ENCODE assay signal across 19 mouse cellular contexts in genomic region chr3:108011558-108011957, GRCm38 (mm10). TPM values are rescaled to one million over a fixed set of nuclear protein-coding genes. Genes with fewer than 3 reads are reported as not detected.
DNase-seq lines count a peak whose midpoint lies in the region; ATAC-seq and TF ChIP-seq lines count a peak whose summit lies in the region.
"Had no signal": no experiment of that assay in that cellular context is flagged by ENCODE, and none has a peak within 500 bp of the region (broad histone marks: within the 10 kb centered on the region; RNA-seq: fewer than 3 reads in every experiment).

No protein-coding gene starts in this region.

- H3K4me3 ChIP-seq in forebrain, embryonic 13.5 days: no peak overlapping the region
- H3K4me3 ChIP-seq in forebrain, embryonic 10.5 days: no peak overlapping the region
- H3K4me3 ChIP-seq in forebrain, postnatal 0 days (ENCODE audit: low read depth, low read length): no peak overlapping the region
- H3K4me3 ChIP-seq in midbrain, embryonic 16.5 days (ENCODE audit: low read depth, low read length): no peak overlapping the region
- H3K4me3 ChIP-seq: heart, adult 2 months; liver, embryonic 13.5 days had no signal

- no peak overlapping the region for H3K4me2 ChIP-seq in forebrain, embryonic 13.5 days
- H3K4me2 ChIP-seq in forebrain, postnatal 0 days (ENCODE audit: low read depth): no peak overlapping the region
- no peak overlapping the region for H3K4me2 ChIP-seq in midbrain, embryonic 16.5 days (ENCODE audit: low read length)
- H3K4me2 ChIP-seq: liver, embryonic 13.5 days had no signal

- 23% methylated on average over 3 of the region's 3 CpGs for WGBS in forebrain, embryonic 13.5 days
- 52% methylated on average over 3 of the region's 3 CpGs for WGBS in forebrain, embryonic 10.5 days
- whole genome bisulfite sequencing in forebrain, postnatal 0 days: 18% methylated on average over 3 of the region's 3 CpGs
- 14% methylated on average over 3 of the region's 3 CpGs for WGBS in midbrain, embryonic 16.5 days

- no peaks in the 10 kb centered on the region for H3K36me3 ChIP-seq in forebrain, embryonic 13.5 days (ENCODE audit: poor library complexity, severe bottlenecking)
- H3K36me3 ChIP-seq in forebrain, embryonic 10.5 days (replicated peaks): no peaks in the 10 kb centered on the region
- no peaks in the 10 kb centered on the region for H3K36me3 ChIP-seq in forebrain, postnatal 0 days (ENCODE audit: insufficient read depth)
- H3K36me3 ChIP-seq in midbrain, embryonic 16.5 days (ENCODE audit: control insufficient read depth, insufficient read depth, low read length): no peaks in the 10 kb centered on the region
- H3K36me3 ChIP-seq: liver, embryonic 13.5 days had no signal

- TF ChIP-seq CTCF in forebrain, postnatal 0 days (IDR thresholded peaks at IDR 0.05; ENCODE audit: low read depth): no peak

- H3K9ac ChIP-seq in forebrain, embryonic 13.5 days: no peak overlapping the region
- no peak overlapping the region for H3K9ac ChIP-seq in forebrain, postnatal 0 days
- no peak overlapping the region for H3K9ac ChIP-seq in midbrain, embryonic 16.5 days (ENCODE audit: low read depth, low read length)
- H3K9ac ChIP-seq: liver, embryonic 13.5 days had no signal

- no peak overlapping the region for H3K27ac ChIP-seq in forebrain, embryonic 13.5 days
- no peak overlapping the region for H3K27ac ChIP-seq in forebrain, embryonic 10.5 days
- H3K27ac ChIP-seq in forebrain, postnatal 0 days (ENCODE audit: low read depth, low read length): no peak overlapping the region
- no peak overlapping the region for H3K27ac ChIP-seq in midbrain, embryonic 16.5 days (ENCODE audit: low read length)
- H3K27ac ChIP-seq: heart, adult 2 months; liver, embryonic 13.5 days had no signal

- no peaks in the 10 kb centered on the region for H3K27me3 ChIP-seq in forebrain, embryonic 13.5 days
- H3K27me3 ChIP-seq in forebrain, embryonic 10.5 days (ENCODE audit: poor library complexity, severe bottlenecking): peaks cover 5% of the 10 kb centered on the region
- H3K27me3 ChIP-seq in forebrain, postnatal 0 days (ENCODE audit: insufficient read depth, low read length): no peaks in the 10 kb centered on the region
- H3K27me3 ChIP-seq in midbrain, embryonic 16.5 days (ENCODE audit: control insufficient read depth, insufficient read depth, low read depth, low read length): no peaks in the 10 kb centered on the region
- H3K27me3 ChIP-seq: liver, embryonic 13.5 days had no signal

- peaks cover 9% of the 10 kb centered on the region for H3K4me1 ChIP-seq in forebrain, embryonic 13.5 days
- peaks cover 21% of the 10 kb centered on the region for H3K4me1 ChIP-seq in forebrain, embryonic 10.5 days
- no peaks in the 10 kb centered on the region for H3K4me1 ChIP-seq in forebrain, postnatal 0 days (ENCODE audit: insufficient read depth)
- peaks cover 7% of the 10 kb centered on the region; the same call in 1 of the 2 replicates for H3K4me1 ChIP-seq in midbrain, embryonic 16.5 days (ENCODE audit: control insufficient read depth, insufficient read depth, low read length)

- no peak for DNase-seq in forebrain, embryonic 10.5 days (ENCODE audit: extremely low spot score, low spot score)
- peak; percentile 44 for DNase-seq in R1 (ENCODE audit: low read depth, low spot score)
- peak; percentile 24 for DNase-seq in forebrain, postnatal 0 days
- no peak for DNase-seq in frontal cortex, postnatal 10 days (ENCODE audit: low spot score in 2 of 2)
- no peak for DNase-seq in adrenal gland, postnatal 25 days
- no peak for DNase-seq in right cerebral cortex, postnatal 36 days (ENCODE audit: low spot score in 2 of 2)
- DNase-seq: cerebellum, postnatal 14 days; heart, adult 2 months; heart, postnatal 36 days; kidney, adult 2 months; liver, embryonic 13.5 days; lung, postnatal 14 days; thymus, postnatal 14 days had no signal

- no peaks in the 10 kb centered on the region for H3K9me3 ChIP-seq in forebrain, embryonic 13.5 days (replicated peaks)
- H3K9me3 ChIP-seq in forebrain, embryonic 10.5 days: no peaks in the 10 kb centered on the region
- no peaks in the 10 kb centered on the region for H3K9me3 ChIP-seq in forebrain, postnatal 0 days (ENCODE audit: low read length)
- H3K9me3 ChIP-seq in midbrain, embryonic 16.5 days (replicated peaks; ENCODE audit: control insufficient read depth, low read length, poor library complexity, severe bottlenecking): no peaks in the 10 kb centered on the region
- H3K9me3 ChIP-seq: liver, embryonic 13.5 days had no signal

- ATAC-seq in forebrain, embryonic 13.5 days: peak; percentile 77
- peak; percentile 61; the same call in 1 of the 2 replicates for ATAC-seq in forebrain, postnatal 0 days
- ATAC-seq in midbrain, embryonic 16.5 days: peak; percentile 68
- ATAC-seq: activated CD4-positive, CD25-positive, alpha-beta regulatory T cell, adult 4 months had no signal

RNA-seq across cellular contexts. Expression of gene Gstm1, which starts 6.2 kb away (rescaled TPM):
- 27.5 and 28.4 TPM in 2 replicates for polyA plus RNA-seq in forebrain, embryonic 13.5 days (2015; fragmentation: Nextera tagmentation; extraction: Ambion mirVana)
- polyA plus RNA-seq in forebrain, embryonic 10.5 days (2016; fragmentation: Nextera tagmentation; extraction: Ambion mirVana): 30.4 and 33.4 TPM in 2 replicates
- 57.9 and 58.1 TPM in 2 replicates for total RNA-seq in forebrain, postnatal 0 days (2014; rRNA removed)
- polyA plus RNA-seq in forebrain, postnatal 0 days (2015; fragmentation: Nextera tagmentation; extraction: Ambion mirVana): 190 and 241 TPM in 2 replicates
- 86.7 and 139 TPM in 2 replicates for polyA plus RNA-seq in midbrain, embryonic 16.5 days (2015; fragmentation: Nextera tagmentation; extraction: Ambion mirVana)
- 277 and 344 TPM in 2 replicates for total RNA-seq in adrenal gland, postnatal 25 days (2021)

RNA-seq across cellular contexts. Expression of gene Gstm2, which starts 25.3 kb away (rescaled TPM):
- polyA plus RNA-seq in forebrain, embryonic 13.5 days (2015; fragmentation: Nextera tagmentation; extraction: Ambion mirVana): 2.8 and 3.6 TPM in 2 replicates
- 10.1 and 10.2 TPM in 2 replicates for polyA plus RNA-seq in forebrain, embryonic 10.5 days (2016; fragmentation: Nextera tagmentation; extraction: Ambion mirVana)
- 6.5 TPM in 2 replicates for total RNA-seq in forebrain, postnatal 0 days (2014; rRNA removed)
- polyA plus RNA-seq in forebrain, postnatal 0 days (2015; fragmentation: Nextera tagmentation; extraction: Ambion mirVana): 11.9 and 12.0 TPM in 2 replicates
- 6.5 and 7.7 TPM in 2 replicates for polyA plus RNA-seq in midbrain, embryonic 16.5 days (2015; fragmentation: Nextera tagmentation; extraction: Ambion mirVana)
- total RNA-seq in adrenal gland, postnatal 25 days (2021): 131 and 136 TPM in 2 replicates
- polyA plus RNA-seq: activated CD4-positive, CD25-positive, alpha-beta regulatory T cell, adult 4 months had no signal

RNA-seq across cellular contexts. Expression of gene Gstm4, which starts 33.1 kb away (rescaled TPM):
- 10.8 and 11.4 TPM in 2 replicates for polyA plus RNA-seq in forebrain, embryonic 13.5 days (2015; fragmentation: Nextera tagmentation; extraction: Ambion mirVana)
- 14.2 and 15.0 TPM in 2 replicates for polyA plus RNA-seq in forebrain, embryonic 10.5 days (2016; fragmentation: Nextera tagmentation; extraction: Ambion mirVana)
- total RNA-seq in forebrain, postnatal 0 days (2014; rRNA removed): 5.5 and 5.6 TPM in 2 replicates
- polyA plus RNA-seq in forebrain, postnatal 0 days (2015; fragmentation: Nextera tagmentation; extraction: Ambion mirVana): 20.7 and 22.9 TPM in 2 replicates
- polyA plus RNA-seq in midbrain, embryonic 16.5 days (2015; fragmentation: Nextera tagmentation; extraction: Ambion mirVana): 22.2 and 23.1 TPM in 2 replicates
- 13.2 and 17.1 TPM in 2 replicates for total RNA-seq in adrenal gland, postnatal 25 days (2021)

RNA-seq across cellular contexts. Expression of gene Gstm3, which starts 42.5 kb away (rescaled TPM):
- polyA plus RNA-seq in forebrain, embryonic 13.5 days (2015; fragmentation: Nextera tagmentation; extraction: Ambion mirVana): 0.14 and 0.26 TPM in 2 replicates
- polyA plus RNA-seq in forebrain, embryonic 10.5 days (2016; fragmentation: Nextera tagmentation; extraction: Ambion mirVana): not detected in 2 replicates
- total RNA-seq in forebrain, postnatal 0 days (2014; rRNA removed): not detected in 2 replicates
- not detected in 2 replicates for polyA plus RNA-seq in forebrain, postnatal 0 days (2015; fragmentation: Nextera tagmentation; extraction: Ambion mirVana)
- polyA plus RNA-seq in midbrain, embryonic 16.5 days (2015; fragmentation: Nextera tagmentation; extraction: Ambion mirVana): not detected in 2 replicates
- total RNA-seq in adrenal gland, postnatal 25 days (2021): not detected in 2 replicates
- total RNA-seq: ES-E14; heart, adult 2 months; heart, postnatal 36 days; layer of hippocampus, adult 8-10 months; left cerebral cortex, postnatal 10 days had no signal
- polyA plus RNA-seq: activated CD4-positive, CD25-positive, alpha-beta regulatory T cell, adult 4 months had no signal

Comparison
In these comparisons a context has a peak if more than half of its experiments do, and no peak if none do; other contexts are left out.
1. DNase-seq: peak in R1 (single experiment) and forebrain, postnatal 0 days (single experiment); none in forebrain, embryonic 10.5 days (single experiment), frontal cortex, postnatal 10 days (0 of 2), adrenal gland, postnatal 25 days (single experiment) and right cerebral cortex, postnatal 36 days (0 of 2).
2. Peak in every context shown above with its lines, with median percentiles within 50 percentile points of each other: ATAC-seq.